Comparison of ENCODE assay signal across 9 mouse cellular contexts in the genomic region with DNA sequence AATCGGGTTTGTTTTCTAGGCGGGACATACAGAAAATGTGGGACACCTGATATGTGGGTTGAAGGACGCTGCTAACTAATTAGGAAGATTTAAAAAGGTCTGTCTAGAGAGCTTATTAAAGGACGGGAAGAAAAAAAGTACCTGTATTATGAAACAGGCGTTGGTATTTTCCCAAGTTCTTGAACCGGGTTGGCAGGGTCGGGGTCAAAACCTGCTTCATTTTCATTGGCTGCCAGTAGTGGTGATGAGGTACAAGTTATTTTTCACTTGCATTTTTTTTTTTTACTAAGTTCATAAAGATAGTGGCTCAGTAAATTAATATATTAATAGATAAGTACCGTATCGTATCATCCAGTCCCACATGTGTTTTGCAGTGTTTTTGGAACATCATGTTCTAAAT. TPM values are rescaled to one million over a fixed set of nuclear protein-coding genes. Genes with fewer than 3 reads are reported as not detected.
DNase-seq lines count a peak whose midpoint lies in the region; ATAC-seq lines count a peak whose summit lies in the region.
"Had no signal": no experiment of that assay in that cellular context is flagged by ENCODE, and none has a peak within 500 bp of the region (broad histone marks: within the 10 kb centered on the region; RNA-seq: fewer than 3 reads in every experiment).

No protein-coding gene starts in this region.

- peak overlapping the region; percentile 92 for H3K4me3 ChIP-seq in heart, embryonic 13.5 days
- peak overlapping the region; percentile 80 for H3K4me3 ChIP-seq in embryonic facial prominence, embryonic 12.5 days
- peak overlapping the region; percentile 84 for H3K4me3 ChIP-seq in intestine, embryonic 15.5 days (replicated peaks)
- H3K4me3 ChIP-seq in midbrain, embryonic 12.5 days: peak overlapping the region; percentile 82

- no peak for DNase-seq in heart, postnatal 36 days
- DNase-seq in B cell, adult 2 months: no peak
- DNase-seq in right cerebral cortex, adult 2 months (ENCODE audit: low spot score in 2 of 2): no peak
- no peak for DNase-seq in thymus, postnatal 4 days

- H3K4me1 ChIP-seq in heart, embryonic 13.5 days: peaks cover 51% of the 10 kb centered on the region
- H3K4me1 ChIP-seq in embryonic facial prominence, embryonic 12.5 days: peaks cover 25% of the 10 kb centered on the region; the same call in 1 of the 2 replicates
- H3K4me1 ChIP-seq in intestine, embryonic 15.5 days (replicated peaks): peaks cover 18% of the 10 kb centered on the region
- H3K4me1 ChIP-seq in midbrain, embryonic 12.5 days: peaks cover 38% of the 10 kb centered on the region

- H3K27me3 ChIP-seq in heart, embryonic 13.5 days (replicated peaks): 0 out of 2 replicates have a peak, but pooled peaks cover 5% of the 10 kb centered on the region
- 0 out of 2 replicates have a peak, but pooled peaks cover 3% of the 10 kb centered on the region for H3K27me3 ChIP-seq in embryonic facial prominence, embryonic 12.5 days
- H3K27me3 ChIP-seq in intestine, embryonic 15.5 days (replicated peaks): no peaks in the 10 kb centered on the region
- peaks cover 5% of the 10 kb centered on the region; the same call in 1 of the 2 replicates for H3K27me3 ChIP-seq in midbrain, embryonic 12.5 days
- H3K27me3 ChIP-seq: CH12.LX had no signal

- H3K27ac ChIP-seq in heart, embryonic 13.5 days (replicated peaks): peak overlapping the region; percentile 88; the same call in 1 of the 2 replicates
- no peak overlapping the region for H3K27ac ChIP-seq in embryonic facial prominence, embryonic 12.5 days
- H3K27ac ChIP-seq in intestine, embryonic 15.5 days: no peak overlapping the region
- no peak overlapping the region for H3K27ac ChIP-seq in midbrain, embryonic 12.5 days (replicated peaks)

- WGBS in heart, embryonic 13.5 days: 15% methylated on average over 9 of the region's 9 CpGs
- WGBS in embryonic facial prominence, embryonic 12.5 days: 11% methylated on average over 9 of the region's 9 CpGs
- WGBS in intestine, embryonic 15.5 days: 12% methylated on average over 9 of the region's 9 CpGs
- 12% methylated on average over 9 of the region's 9 CpGs for WGBS in midbrain, embryonic 12.5 days

- peak overlapping the region; percentile 92 for H3K9ac ChIP-seq in heart, embryonic 13.5 days
- H3K9ac ChIP-seq in embryonic facial prominence, embryonic 12.5 days: peak overlapping the region; percentile 83
- peak overlapping the region; percentile 73; the same call in 1 of the 2 replicates for H3K9ac ChIP-seq in intestine, embryonic 15.5 days
- H3K9ac ChIP-seq in midbrain, embryonic 12.5 days (replicated peaks): peak overlapping the region; percentile 88; the same call in 1 of the 2 replicates

- H3K9me3 ChIP-seq in heart, embryonic 13.5 days: no peaks in the 10 kb centered on the region
- H3K9me3 ChIP-seq in embryonic facial prominence, embryonic 12.5 days: no peaks in the 10 kb centered on the region
- H3K9me3 ChIP-seq in intestine, embryonic 15.5 days: no peaks in the 10 kb centered on the region
- H3K9me3 ChIP-seq in midbrain, embryonic 12.5 days: no peaks in the 10 kb centered on the region

- peak overlapping the region; percentile 72 for H3K4me2 ChIP-seq in heart, embryonic 13.5 days
- peak overlapping the region; percentile 78 for H3K4me2 ChIP-seq in embryonic facial prominence, embryonic 12.5 days (replicated peaks)
- H3K4me2 ChIP-seq in intestine, embryonic 15.5 days (replicated peaks): peak overlapping the region; percentile 95
- H3K4me2 ChIP-seq in midbrain, embryonic 12.5 days (replicated peaks): peak overlapping the region; percentile 63

- no peaks in the 10 kb centered on the region for H3K36me3 ChIP-seq in heart, embryonic 13.5 days
- H3K36me3 ChIP-seq in embryonic facial prominence, embryonic 12.5 days: no peaks in the 10 kb centered on the region
- H3K36me3 ChIP-seq in intestine, embryonic 15.5 days: no peaks in the 10 kb centered on the region
- H3K36me3 ChIP-seq in midbrain, embryonic 12.5 days: no peaks in the 10 kb centered on the region

- intact Hi-C loops in heart, postnatal 36 days (cut with DNase I): no loop called here

- no peak for ATAC-seq in heart, embryonic 13.5 days (ENCODE audit: extremely low read depth, insufficient number of reproducible peaks, low FRiP score, low TSS enrichment)
- no peak for ATAC-seq in embryonic facial prominence, embryonic 12.5 days (ENCODE audit: insufficient number of reproducible peaks, insufficient read depth, low FRiP score, low TSS enrichment)
- no peak for ATAC-seq in intestine, embryonic 15.5 days
- ATAC-seq in midbrain, embryonic 12.5 days (ENCODE audit: low FRiP score, low read depth): no peak

RNA-seq across cellular contexts. Expression of a gene that starts 1.3 kb away (rescaled TPM):
- polyA plus RNA-seq in heart, embryonic 13.5 days (2015; fragmentation: Nextera tagmentation; extraction: Ambion mirVana): 5.8 and 6.9 TPM in 2 replicates
- total RNA-seq in heart, postnatal 36 days (2021): 1 to 10 TPM; 6.1 to 7.0 TPM
- 19.2 and 21.0 TPM in 2 replicates for polyA plus RNA-seq in embryonic facial prominence, embryonic 12.5 days (2016; fragmentation: Nextera tagmentation; extraction: Ambion mirVana)
- polyA plus RNA-seq in intestine, embryonic 15.5 days (2015; fragmentation: Nextera tagmentation; extraction: Ambion mirVana): 5.5 TPM in 2 replicates
- 19.1 and 21.0 TPM in 2 replicates for polyA plus RNA-seq in midbrain, embryonic 12.5 days (2016; fragmentation: Nextera tagmentation; extraction: Ambion mirVana)
